ENCODE assay signal across 19 mouse cellular contexts in genomic region chr10:62181701-62182100, GRCm38 (mm10). TPM values are rescaled to one million over a fixed set of nuclear protein-coding genes. Genes with fewer than 3 reads are reported as not detected.
DNase-seq lines count a peak whose midpoint lies in the region; ATAC-seq and TF ChIP-seq lines count a peak whose summit lies in the region.
"Had no signal": no experiment of that assay in that cellular context is flagged by ENCODE, and none has a peak within 500 bp of the region (broad histone marks: within the 10 kb centered on the region; RNA-seq: fewer than 3 reads in every experiment).

No protein-coding gene starts in this region.

- peak; percentile 13 for TF ChIP-seq CTCF in lung, postnatal 0 days (IDR thresholded peaks at IDR 0.05)
- TF ChIP-seq CTCF in cerebellum, adult 2 months (IDR thresholded peaks at IDR 0.05; ENCODE audit: borderline replicate concordance, insufficient read depth, low read depth, low read length) = peak; percentile 30; the same call in 1 of the 2 replicates

- no peaks in the 10 kb centered on the region for H3K9me3 ChIP-seq in lung, postnatal 0 days (ENCODE audit: low read length)
- no peaks in the 10 kb centered on the region for H3K9me3 ChIP-seq in kidney, embryonic 14.5 days (ENCODE audit: control insufficient read depth, low read length)
- no peaks in the 10 kb centered on the region for H3K9me3 ChIP-seq in forebrain, embryonic 15.5 days
- H3K9me3 ChIP-seq: limb, embryonic 13.5 days had no signal

- H3K27me3 ChIP-seq in lung, postnatal 0 days (replicated peaks; ENCODE audit: insufficient read depth, low read length) = no peaks in the 10 kb centered on the region
- H3K27me3 ChIP-seq in cerebellum, adult 2 months (ENCODE audit: control insufficient read depth, insufficient read depth, low read length) = no peaks in the 10 kb centered on the region
- H3K27me3 ChIP-seq in kidney, embryonic 14.5 days (ENCODE audit: control insufficient read depth, insufficient read depth, low read length) = peaks cover 4% of the 10 kb centered on the region; the same call in 1 of the 2 replicates
- H3K27me3 ChIP-seq in forebrain, embryonic 15.5 days = 0 out of 2 replicates have a peak, but pooled peaks cover 8% of the 10 kb centered on the region

- H3K4me3 ChIP-seq in lung, postnatal 0 days (ENCODE audit: low read depth, low read length) = no peak overlapping the region
- H3K4me3 ChIP-seq in cerebellum, adult 2 months (replicated peaks; ENCODE audit: insufficient read depth, low read depth, low read length) = no peak overlapping the region
- H3K4me3 ChIP-seq in kidney, embryonic 14.5 days (ENCODE audit: low read length) = no peak overlapping the region
- no peak overlapping the region for H3K4me3 ChIP-seq in forebrain, embryonic 15.5 days
- H3K4me3 ChIP-seq: forebrain, embryonic 13.5 days; left cerebral cortex, adult 2 months; limb, embryonic 13.5 days; megakaryocyte, embryonic 14.5 days had no signal

- no peak for TF ChIP-seq EP300 in lung, postnatal 0 days (IDR thresholded peaks at IDR 0.05)

- H3K4me1 ChIP-seq in lung, postnatal 0 days (ENCODE audit: insufficient read depth, low read depth, low read length) = no peaks in the 10 kb centered on the region
- H3K4me1 ChIP-seq in cerebellum, adult 2 months (ENCODE audit: control insufficient read depth, insufficient read depth, low read length) = peaks cover 9% of the 10 kb centered on the region
- H3K4me1 ChIP-seq in kidney, embryonic 14.5 days (ENCODE audit: control insufficient read depth, insufficient read depth, low read length) = no peaks in the 10 kb centered on the region
- no peaks in the 10 kb centered on the region for H3K4me1 ChIP-seq in forebrain, embryonic 15.5 days
- H3K4me1 ChIP-seq: forebrain, embryonic 13.5 days; limb, embryonic 13.5 days had no signal

- peak; percentile 38; the same call in 1 of the 2 replicates for TF ChIP-seq POLR2A in cerebellum, adult 2 months (IDR thresholded peaks at IDR 0.05; ENCODE audit: borderline replicate concordance, insufficient read depth, low read length)

- 44% methylated on average over 3 of the region's 3 CpGs for WGBS in lung, postnatal 0 days
- WGBS in cerebellum, adult 2 months = 8% methylated on average over 3 of the region's 3 CpGs
- WGBS in kidney, embryonic 14.5 days = 51% methylated on average over 3 of the region's 3 CpGs
- 43% methylated on average over 3 of the region's 3 CpGs for WGBS in forebrain, embryonic 15.5 days

- peak; percentile 9 for DNase-seq in CD4-positive, CD25-positive, alpha-beta regulatory T cell, adult 2 months (ENCODE audit: low read depth, low spot score)
- no peak for DNase-seq in lung, postnatal 0 days (ENCODE audit: low spot score)
- no peak for DNase-seq in lung, adult 18-20 months
- DNase-seq in cerebellum, adult 2 months = peak; percentile 60 to 79
- DNase-seq: adrenal gland, postnatal 25 days; heart, postnatal 4 days; kidney, adult 11 months; lung, adult 2 months; right cerebral cortex, postnatal 4 days had no signal

- no peaks in the 10 kb centered on the region for H3K36me3 ChIP-seq in lung, postnatal 0 days (ENCODE audit: insufficient read depth, low read length)
- H3K36me3 ChIP-seq in kidney, embryonic 14.5 days (ENCODE audit: control insufficient read depth, insufficient read depth, low read length) = no peaks in the 10 kb centered on the region
- no peaks in the 10 kb centered on the region for H3K36me3 ChIP-seq in forebrain, embryonic 15.5 days
- H3K36me3 ChIP-seq: limb, embryonic 13.5 days had no signal

- no peak overlapping the region for H3K4me2 ChIP-seq in lung, postnatal 0 days (replicated peaks; ENCODE audit: low read depth, low read length)
- H3K4me2 ChIP-seq in kidney, embryonic 14.5 days (replicated peaks; ENCODE audit: low read depth, low read length) = no peak overlapping the region
- H3K4me2 ChIP-seq in forebrain, embryonic 15.5 days (replicated peaks) = no peak overlapping the region
- H3K4me2 ChIP-seq: forebrain, embryonic 13.5 days; limb, embryonic 13.5 days had no signal

- no peak for ATAC-seq in CD4-positive, CD25-positive, alpha-beta regulatory T cell, adult 4 months
- no peak for ATAC-seq in lung, postnatal 0 days
- peak; percentile 45; the same call in 1 of the 2 replicates for ATAC-seq in megakaryocyte-erythroid progenitor cell, adult 5-6 weeks (replicated peaks; ENCODE audit: low FRiP score, low TSS enrichment, poor library complexity, severe bottlenecking)
- no peak for ATAC-seq in kidney, embryonic 14.5 days (ENCODE audit: low FRiP score, low TSS enrichment)
- no peak for ATAC-seq in forebrain, embryonic 15.5 days (replicated peaks)
- ATAC-seq: forebrain, embryonic 13.5 days had no signal

- no peak overlapping the region for H3K27ac ChIP-seq in lung, postnatal 0 days (ENCODE audit: low read length)
- peak overlapping the region; percentile 77 for H3K27ac ChIP-seq in cerebellum, adult 2 months (ENCODE audit: insufficient read depth, low read length)
- no peak overlapping the region for H3K27ac ChIP-seq in kidney, embryonic 14.5 days (ENCODE audit: low read depth, low read length)
- H3K27ac ChIP-seq in forebrain, embryonic 15.5 days (replicated peaks) = no peak overlapping the region
- H3K27ac ChIP-seq: forebrain, embryonic 13.5 days; left cerebral cortex, adult 2 months; limb, embryonic 13.5 days had no signal

- H3K9ac ChIP-seq in lung, postnatal 0 days (replicated peaks; ENCODE audit: low read depth) = no peak overlapping the region
- H3K9ac ChIP-seq in kidney, embryonic 14.5 days (ENCODE audit: low read depth, low read length) = no peak overlapping the region
- H3K9ac ChIP-seq in forebrain, embryonic 15.5 days (replicated peaks) = no peak overlapping the region
- H3K9ac ChIP-seq: forebrain, embryonic 13.5 days; limb, embryonic 13.5 days had no signal

RNA-seq across cellular contexts. Expression of gene Fam241b, which starts 38.0 kb away (rescaled TPM):
- 1 to 10 TPM; 5.8 to 6.8 TPM for polyA plus RNA-seq in CD4-positive, CD25-positive, alpha-beta regulatory T cell, adult 4 months (2017; shearing (Covaris generic))
- 16.8 and 18.5 TPM in 2 replicates for polyA plus RNA-seq in lung, postnatal 0 days (2015; fragmentation: Nextera tagmentation; extraction: Ambion mirVana)
- polyA plus RNA-seq in cerebellum, adult 2 months (2012; rRNA removed) = 71.8 and 74.2 TPM in 2 replicates
- total RNA-seq in megakaryocyte-erythroid progenitor cell, adult 5-6 weeks (2014; fragmentation: Nextera tagmentation) = 0.28 TPM in 1 of 2 replicates, not detected in the other
- 0.14 TPM in 1 of 2 replicates, not detected in the other for total RNA-seq in megakaryocyte-erythroid progenitor cell, adult 5-6 weeks (2017)
- 3.8 and 9.8 TPM in 2 replicates for polyA plus RNA-seq in kidney, embryonic 14.5 days (2014; fragmentation: Nextera tagmentation; extraction: Ambion mirVana)
- polyA plus RNA-seq in forebrain, embryonic 15.5 days (2015; fragmentation: Nextera tagmentation; extraction: Ambion mirVana) = 149 and 150 TPM in 2 replicates

RNA-seq across cellular contexts. Expression of gene Neurog3, which starts 48.8 kb away (rescaled TPM):
- polyA plus RNA-seq in CD4-positive, CD25-positive, alpha-beta regulatory T cell, adult 4 months (2017; shearing (Covaris generic)) = not detected
- not detected in 2 replicates for polyA plus RNA-seq in lung, postnatal 0 days (2015; fragmentation: Nextera tagmentation; extraction: Ambion mirVana)
- 0.13 and 0.18 TPM in 2 replicates for polyA plus RNA-seq in cerebellum, adult 2 months (2012; rRNA removed)
- total RNA-seq in megakaryocyte-erythroid progenitor cell, adult 5-6 weeks (2014; fragmentation: Nextera tagmentation) = not detected in 2 replicates
- total RNA-seq in megakaryocyte-erythroid progenitor cell, adult 5-6 weeks (2017) = not detected in 2 replicates
- polyA plus RNA-seq in kidney, embryonic 14.5 days (2014; fragmentation: Nextera tagmentation; extraction: Ambion mirVana) = 0.27 TPM in 1 of 2 replicates, not detected in the other
- polyA plus RNA-seq in forebrain, embryonic 15.5 days (2015; fragmentation: Nextera tagmentation; extraction: Ambion mirVana) = 0.24 TPM in 1 of 2 replicates, not detected in the other
- total RNA-seq: adrenal gland, postnatal 25 days; gastrocnemius, adult 8-10 months; heart, postnatal 4 days; left cerebral cortex, adult 2 months had no signal
- polyA plus RNA-seq: embryonic facial prominence, embryonic 14.5 days; limb, embryonic 13.5 days; lung, adult 2 months had no signal

RNA-seq across cellular contexts. Expression of gene Tspan15, which starts 49.4 kb away (rescaled TPM):
- under 1 TPM; 0.16 to 0.17 TPM for polyA plus RNA-seq in CD4-positive, CD25-positive, alpha-beta regulatory T cell, adult 4 months (2017; shearing (Covaris generic))
- polyA plus RNA-seq in lung, postnatal 0 days (2015; fragmentation: Nextera tagmentation; extraction: Ambion mirVana) = 106 and 119 TPM in 2 replicates
- 51.2 and 55.0 TPM in 2 replicates for polyA plus RNA-seq in cerebellum, adult 2 months (2012; rRNA removed)
- total RNA-seq in megakaryocyte-erythroid progenitor cell, adult 5-6 weeks (2014; fragmentation: Nextera tagmentation) = 1.9 and 10.3 TPM in 2 replicates
- total RNA-seq in megakaryocyte-erythroid progenitor cell, adult 5-6 weeks (2017) = 1.5 and 1.7 TPM in 2 replicates
- 31.4 and 36.0 TPM in 2 replicates for polyA plus RNA-seq in kidney, embryonic 14.5 days (2014; fragmentation: Nextera tagmentation; extraction: Ambion mirVana)
- 14.4 and 17.0 TPM in 2 replicates for polyA plus RNA-seq in forebrain, embryonic 15.5 days (2015; fragmentation: Nextera tagmentation; extraction: Ambion mirVana)

Comparison
In these comparisons a context has a peak if more than half of its experiments do, and no peak if none do; other contexts are left out.
1. DNase-seq: peak in CD4-positive, CD25-positive, alpha-beta regulatory T cell, adult 2 months (single experiment) and cerebellum, adult 2 months (2 of 2); none in lung, postnatal 0 days (single experiment) and lung, adult 18-20 months (0 of 2).
2. RNA of gene Tspan15, which starts 49.4 kb away (polyA plus RNA-seq): 106 to 119 TPM in lung, postnatal 0 days, 51.2 to 55.0 TPM in cerebellum, adult 2 months, 31.4 to 36.0 TPM in kidney, embryonic 14.5 days and 14.4 to 17.0 TPM in forebrain, embryonic 15.5 days; 0.16 to 0.17 TPM in CD4-positive, CD25-positive, alpha-beta regulatory T cell, adult 4 months; every median in the first group is over 10 times any median in the second.